Mouse (Mus musculus) heart, postnatal 0 days (tissue): Measurements from ENCODE around the gene Glg1. TPM values are rescaled to one million over a fixed set of nuclear protein-coding genes. Genes with fewer than 3 reads are reported as not detected.
A peak's percentile ranks its signal among the peaks of the same experiment; 100 is the strongest.
"Not testable (repeated sequence)": the region's sequence is repeated elsewhere in the genome, so short reads cannot be mapped to it uniquely, and the experiment has no call there.

ENCODE experiments used
- ATAC-seq: fragments of 200-750 bp; cut with Nextera tagmentation; 2 replicates; pipeline ENCODE4 v1.8.0; 2017; ENCODE audit warnings: low read depth, moderate number of reproducible peaks, moderate library complexity; ENCODE audit not compliant: insufficient read depth
- DNase-seq: peaks from one replicate; pipeline ENCODE4 v3.0.0-alpha.2; 2016; ENCODE audit warnings: low spot score
- H3K27ac ChIP-seq: fragments of 300-500 bp; sonication (generic); 2 replicates; pipeline ENCODE4 v1.5.1; 2014; ENCODE audit warnings: low read depth, mild to moderate bottlenecking
- H3K27me3 ChIP-seq: fragments of 300-500 bp; sonication (generic); 2 replicates; pipeline ENCODE4 v1.6.1; 2014; ENCODE audit warnings: low read length, mixed read lengths; ENCODE audit not compliant: control insufficient read depth, insufficient read depth
- H3K36me3 ChIP-seq: fragments of 300-500 bp; sonication (generic); replicated peaks from 2 replicates; pipeline ENCODE4 v1.6.1; 2014; ENCODE audit warnings: low read length, mixed read lengths; ENCODE audit not compliant: control insufficient read depth, insufficient read depth
- H3K4me1 ChIP-seq: fragments of 300-500 bp; sonication (generic); 2 replicates; pipeline ENCODE4 v1.6.1; 2014; ENCODE audit warnings: antibody characterized with exemption; ENCODE audit not compliant: control insufficient read depth, insufficient read depth
- H3K4me2 ChIP-seq: fragments of 300-500 bp; sonication (generic); 2 replicates; pipeline ENCODE4 v1.6.1; 2014; ENCODE audit warnings: low read depth, mild to moderate bottlenecking, low read length, moderate library complexity
- H3K4me3 ChIP-seq: fragments of 300-500 bp; sonication (generic); 2 replicates; pipeline ENCODE4 v1.5.1; 2014; ENCODE audit warnings: low read depth, low read length
- H3K9ac ChIP-seq: fragments of 300-500 bp; sonication (generic); replicated peaks from 2 replicates; pipeline ENCODE4 v1.6.1; 2014; ENCODE audit warnings: low read depth, low read length, mixed read lengths
- H3K9me3 ChIP-seq: fragments of 300-500 bp; sonication (generic); replicated peaks from 2 replicates; pipeline ENCODE4 v1.6.1; 2016; ENCODE audit warnings: low read length; ENCODE audit not compliant: control insufficient read depth
- CTCF ChIP-seq: IDR thresholded peaks from 2 replicates; pipeline ENCODE4 v1.5.1; 2016; ENCODE audit warnings: antibody characterized with exemption, control low read depth, low read depth
- EP300 ChIP-seq: IDR thresholded peaks from 2 replicates; pipeline ENCODE4 v1.6.1; 2016; ENCODE audit warnings: antibody characterized with exemption, low read depth
- whole genome bisulfite sequencing: fragments of 180-500 bp; shearing (Covaris S2); extraction: QIAGEN DNeasy Blood & Tissue Kit; methylation state at CpG from one replicate; pipeline ENCODE4 v1.1.7; 2014; 5-methylcytosine and 5-hydroxymethylcytosine counted together
- polyA plus RNA-seq: library from polyadenylated mRNA; unstranded; fragments of >200 nt; fragmentation: Nextera tagmentation; extraction: Ambion mirVana; gene quantifications from 2 replicates; pipeline ENCODE4 v1.2.1, GENCODE M21; 2015
- total RNA-seq: library from RNA; depleted of rRNA; stranded (reverse); fragments of >200 nt; gene quantifications from 2 replicates; pipeline ENCODE4 v1.2.3, GENCODE M21; 2014; ENCODE audit warnings: low replicate concordance; rRNA removed

Gene Glg1
- total RNA-seq (30.5 and 41.9 TPM in 2 replicates), polyA plus RNA-seq (37.1 and 38.2 TPM in 2 replicates)

GRCm38 (mm10) chr8:111258631-111259407, at the start of gene Glg1:
Gene Glg1 (minus strand): TSS chr8:111259216.
- Histone ChIP-seq H3K9ac (peak within 1 kb of the TSS; percentile 81), H3K4me2 (peak within 1 kb of the TSS; percentile 67), H3K4me3 (peak within 1 kb of the TSS; percentile 74), H3K27me3 (no peaks in the 10 kb centered on the region), H3K4me1 (0 out of 2 replicates have a peak, but pooled peaks cover 13% of the 10 kb centered on the region), H3K27ac (peak within 1 kb of the TSS; percentile 98), H3K36me3 (no peaks in the 10 kb centered on the region), H3K9me3 (no peaks in the 10 kb centered on the region)
- ATAC-seq (peak; percentile 93), DNase-seq (peak; percentile 96)
- TF ChIP-seq EP300 = peak; percentile 74; the same call in 1 of the 2 replicates
- TF ChIP-seq CTCF = no peak
- under 1% methylated on average over 67 of the region's 76 CpGs for WGBS

- Histone ChIP-seq H3K27ac (peak overlapping the region; percentile 34; the same call in 1 of the 2 replicates), H3K4me2 (0 out of 2 replicates have a peak overlapping the region, but pooled peaks have one; percentile 15), H3K4me1 (no peaks in the 10 kb centered on the region), H3K27me3 (no peaks in the 10 kb centered on the region), H3K36me3 (no peaks in the 10 kb centered on the region), H3K4me3 (no peak overlapping the region), H3K9ac (no peak overlapping the region), H3K9me3 (no peaks in the 10 kb centered on the region)
- TF ChIP-seq CTCF = no peak
- no peak for TF ChIP-seq EP300
- DNase-seq (peak; percentile 19), ATAC-seq (no peak)
- WGBS = 21% methylated on average over 5 of the region's 5 CpGs
These were observed 46.2 kb upstream of the Glg1 start for GRCm38 (mm10) chr8:111305031-111305730.

DNA sequence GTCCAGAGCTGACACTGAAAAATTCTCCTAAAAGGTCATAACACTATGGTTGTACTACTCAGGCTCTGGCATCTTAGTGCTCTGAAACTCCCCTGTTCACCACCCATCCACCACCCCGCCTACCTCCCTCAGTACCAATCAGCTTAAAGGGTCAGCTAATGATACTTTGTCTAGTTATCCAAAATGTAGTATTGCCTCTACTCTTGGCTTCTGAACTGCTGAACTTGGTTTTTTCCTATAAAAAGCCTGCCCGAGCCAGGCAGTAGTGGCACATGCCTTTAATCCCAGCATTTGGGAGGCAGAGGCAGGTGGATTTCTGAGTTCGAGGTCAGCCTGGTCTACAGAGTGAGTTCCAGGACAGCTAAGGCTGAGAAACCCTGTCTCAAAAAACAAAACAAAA, 45.3 kb upstream of the Glg1 start:
- no peaks in the 10 kb centered on the region for H3K36me3 ChIP-seq
- WGBS = 81% methylated on average over 3 of the region's 3 CpGs
- H3K27ac ChIP-seq = no peak overlapping the region
- H3K4me2 ChIP-seq = no peak overlapping the region
- H3K4me1 ChIP-seq = no peaks in the 10 kb centered on the region
- H3K9ac ChIP-seq = no peak overlapping the region
- ATAC-seq = no peak
- H3K27me3 ChIP-seq = no peaks in the 10 kb centered on the region
- no peaks in the 10 kb centered on the region for H3K9me3 ChIP-seq
- H3K4me3 ChIP-seq = no peak overlapping the region
- TF ChIP-seq CTCF = no peak
- no peak for TF ChIP-seq EP300
- DNase-seq = no peak

GRCm38 (mm10) chr8:111303076-111303803, 44.2 kb upstream of the Glg1 start:
- H3K9ac ChIP-seq, H3K4me1 ChIP-seq, H3K9me3 ChIP-seq, H3K4me3 ChIP-seq, H3K36me3 ChIP-seq, H3K4me2 ChIP-seq, ATAC-seq, H3K27ac ChIP-seq, H3K27me3 ChIP-seq, DNase-seq: not testable (repeated sequence)
- 70% methylated on average over 5 of the region's 5 CpGs for WGBS
